Mouse (Mus musculus) myocyte (in vitro differentiated cells): ENCODE data around the gene Atoh8.

Experiments
- POLR2A ChIP-seq: IDR thresholded peaks from one replicate; pipeline ENCODE4 v1.6.1; 2011; ENCODE audit warnings: low read depth, mild to moderate bottlenecking, control low read depth, moderate library complexity; ENCODE audit not compliant: insufficient read length
- POLR2AphosphoS2 ChIP-seq: IDR thresholded peaks from one replicate; pipeline ENCODE4 v1.6.1; 2011; ENCODE audit warnings: low read depth, control low read depth; ENCODE audit not compliant: insufficient read length
- TCF12 ChIP-seq: IDR thresholded peaks from one replicate; pipeline ENCODE4 v1.6.1; 2011; ENCODE audit warnings: mild to moderate bottlenecking, control low read depth; ENCODE audit not compliant: poor library complexity, insufficient read depth, severe bottlenecking

- TF ChIP-seq POLR2A (no peak), TCF12 (no peak), POLR2AphosphoS2 (no peak)
These were observed 58.0 kb downstream of the Atoh8 start for GRCm38 (mm10) chr6:72177417-72177816.
